In genomic region chr16:77237272-77237603, GRCm38 (mm10) we compare ENCODE assay signal across 10 mouse cellular contexts.
DNase-seq lines count a peak whose midpoint lies in the region; ATAC-seq and TF ChIP-seq lines count a peak whose summit lies in the region.
"Had no signal": no experiment of that assay in that cellular context is flagged by ENCODE, and none has a peak within 500 bp of the region (broad histone marks: within the 10 kb centered on the region; RNA-seq: fewer than 3 reads in every experiment).

No protein-coding gene starts in this region.

- no peak overlapping the region; the same call in 1 of the 2 replicates for H3K4me3 ChIP-seq in kidney, postnatal 0 days (replicated peaks; ENCODE audit: low read depth, low read length)
- H3K4me3 ChIP-seq in forebrain, embryonic 10.5 days: peak overlapping the region; percentile 15; the same call in 1 of the 2 replicates
- H3K4me3 ChIP-seq in hindbrain, embryonic 14.5 days (replicated peaks; ENCODE audit: low read length): peak overlapping the region; percentile 32
- no peak overlapping the region for H3K4me3 ChIP-seq in myocyte
- H3K4me3 ChIP-seq: liver, embryonic 13.5 days had no signal

- TF ChIP-seq POLR2A in myocyte (IDR thresholded peaks at IDR 0.05; ENCODE audit: insufficient read length, low read depth): no peak

- H3K9ac ChIP-seq in kidney, postnatal 0 days (ENCODE audit: low read depth, low read length): no peak overlapping the region
- peak overlapping the region; percentile 72 for H3K9ac ChIP-seq in hindbrain, embryonic 14.5 days
- H3K9ac ChIP-seq: liver, embryonic 13.5 days had no signal

- no peak for TF ChIP-seq CTCF in kidney, postnatal 0 days (IDR thresholded peaks at IDR 0.05; ENCODE audit: low read depth)

- ATAC-seq in kidney, postnatal 0 days (replicated peaks; ENCODE audit: low FRiP score, low read depth): no peak
- ATAC-seq in hindbrain, embryonic 14.5 days (ENCODE audit: low FRiP score): no peak

- H3K27me3 ChIP-seq in kidney, postnatal 0 days (ENCODE audit: insufficient read depth, low read length): no peaks in the 10 kb centered on the region
- H3K27me3 ChIP-seq in forebrain, embryonic 10.5 days (ENCODE audit: poor library complexity, severe bottlenecking): no peaks in the 10 kb centered on the region
- no peaks in the 10 kb centered on the region for H3K27me3 ChIP-seq in hindbrain, embryonic 14.5 days (ENCODE audit: control insufficient read depth, insufficient read depth, low read length)
- no peaks in the 10 kb centered on the region for H3K27me3 ChIP-seq in myocyte (ENCODE audit: control insufficient read depth, insufficient read depth, insufficient read length)
- H3K27me3 ChIP-seq: liver, embryonic 13.5 days had no signal

- no peak for DNase-seq in kidney, postnatal 0 days (ENCODE audit: low spot score)
- DNase-seq in kidney, adult 9 months: no peak
- no peak for DNase-seq in forebrain, embryonic 10.5 days (ENCODE audit: extremely low spot score, low spot score)
- no peak for DNase-seq in hindbrain, embryonic 14.5 days (ENCODE audit: low spot score)
- no peak for DNase-seq in layer of hippocampus, adult 11-12 months (ENCODE audit: low spot score)
- DNase-seq in gastrocnemius, postnatal 36 days: no peak
- DNase-seq in MN1 (ENCODE audit: low spot score): no peak
- DNase-seq: kidney, adult 11 months; liver, embryonic 13.5 days had no signal

- no peaks in the 10 kb centered on the region for H3K36me3 ChIP-seq in kidney, postnatal 0 days (ENCODE audit: insufficient read depth, low read length)
- H3K36me3 ChIP-seq in forebrain, embryonic 10.5 days (replicated peaks): no peaks in the 10 kb centered on the region
- no peaks in the 10 kb centered on the region for H3K36me3 ChIP-seq in hindbrain, embryonic 14.5 days (replicated peaks; ENCODE audit: control insufficient read depth, insufficient read depth)
- no peaks in the 10 kb centered on the region for H3K36me3 ChIP-seq in myocyte (ENCODE audit: control insufficient read depth, insufficient read depth)
- H3K36me3 ChIP-seq: liver, embryonic 13.5 days had no signal

- no peaks in the 10 kb centered on the region for H3K4me1 ChIP-seq in kidney, postnatal 0 days (replicated peaks; ENCODE audit: insufficient read depth, low read length)
- peaks cover 46% of the 10 kb centered on the region for H3K4me1 ChIP-seq in forebrain, embryonic 10.5 days
- peaks cover 21% of the 10 kb centered on the region; the same call in 1 of the 2 replicates for H3K4me1 ChIP-seq in hindbrain, embryonic 14.5 days (replicated peaks; ENCODE audit: control insufficient read depth, insufficient read depth, low read length)
- H3K4me1 ChIP-seq: liver, embryonic 13.5 days had no signal

- H3K4me2 ChIP-seq in kidney, postnatal 0 days (ENCODE audit: low read length): peak overlapping the region; percentile 49
- peak overlapping the region; percentile 62 for H3K4me2 ChIP-seq in hindbrain, embryonic 14.5 days (replicated peaks)
- peak overlapping the region; percentile 55 for H3K4me2 ChIP-seq in myocyte (ENCODE audit: low read depth)
- H3K4me2 ChIP-seq: liver, embryonic 13.5 days had no signal

- H3K9me3 ChIP-seq in kidney, postnatal 0 days (replicated peaks; ENCODE audit: low read length): no peaks in the 10 kb centered on the region
- H3K9me3 ChIP-seq in forebrain, embryonic 10.5 days: no peaks in the 10 kb centered on the region
- H3K9me3 ChIP-seq in hindbrain, embryonic 14.5 days (ENCODE audit: control insufficient read depth, low read length): no peaks in the 10 kb centered on the region
- H3K9me3 ChIP-seq: liver, embryonic 13.5 days had no signal

- no peaks in the 10 kb centered on the region for H3K79me2 ChIP-seq in myocyte (ENCODE audit: control insufficient read depth, insufficient read depth)

- 73% methylated on average over 2 of the region's 2 CpGs for WGBS in kidney, postnatal 0 days
- WGBS in forebrain, embryonic 10.5 days: 68% methylated on average over 2 of the region's 2 CpGs
- 18% methylated on average over 2 of the region's 2 CpGs for WGBS in hindbrain, embryonic 14.5 days

- no peak overlapping the region for H3ac ChIP-seq in myocyte (ENCODE audit: control insufficient read depth, insufficient read length)

- H3K27ac ChIP-seq in kidney, postnatal 0 days: no peak overlapping the region
- peak overlapping the region; percentile 81 for H3K27ac ChIP-seq in forebrain, embryonic 10.5 days
- H3K27ac ChIP-seq in hindbrain, embryonic 14.5 days: peak overlapping the region; percentile 97
- H3K27ac ChIP-seq: liver, embryonic 13.5 days had no signal

- intact Hi-C loops in gastrocnemius, postnatal 36 days (cut with DNase I): no loop called here

TF ChIP-seq in myocyte, 11 proteins besides CTCF, POLR2A, EP300 and RAD21:
- no peak for TF ChIP-seq TCF3 (IDR thresholded peaks at IDR 0.05; ENCODE audit: insufficient read length, low read depth)
- no peak for TF ChIP-seq REST (IDR thresholded peaks at IDR 0.05; ENCODE audit: insufficient read depth, insufficient read length)
- TF ChIP-seq MAX (IDR thresholded peaks at IDR 0.05; ENCODE audit: low read depth): no peak
- TF ChIP-seq USF1 (IDR thresholded peaks at IDR 0.05; ENCODE audit: low read depth): no peak
- no peak for TF ChIP-seq MYOG (IDR thresholded peaks at IDR 0.05; ENCODE audit: control insufficient read depth in 1 of 3, insufficient read depth in 1 of 3, insufficient read length in 2 of 3, low read depth in 2 of 3)
- no peak for TF ChIP-seq TCF12 (IDR thresholded peaks at IDR 0.05; ENCODE audit: insufficient read depth, poor library complexity, severe bottlenecking)
- no peak for TF ChIP-seq CEBPB (IDR thresholded peaks at IDR 0.05; ENCODE audit: insufficient read depth, poor library complexity, severe bottlenecking)
- TF ChIP-seq MYOD1 (IDR thresholded peaks at IDR 0.05; ENCODE audit: control insufficient read depth in 1 of 3, insufficient read length in 2 of 3, low read depth in 2 of 3): no peak

Comparison
In these comparisons a context has a peak if more than half of its experiments do, and no peak if none do; other contexts are left out.
1. H3K4me3 ChIP-seq: peak in forebrain, embryonic 10.5 days (single experiment) and hindbrain, embryonic 14.5 days (single experiment); none in kidney, postnatal 0 days (single experiment) and myocyte (single experiment).
2. Peak in every context shown above with its lines, with median percentiles within 50 percentile points of each other: H3K4me2 ChIP-seq.